Mouse (Mus musculus): ENCODE measurements around the gene Muc4.

GRCm38 (mm10) chr16:32750242-32751127 is 14.8 kb downstream of the Muc4 start:
- no peak for TF ChIP-seq POLR2A (IDR thresholded peaks at IDR 0.05; ENCODE audit: control insufficient read depth, extremely low read depth, insufficient read depth, low read length, poor library complexity)
- no peak for TF ChIP-seq CTCF (IDR thresholded peaks at IDR 0.05; ENCODE audit: borderline replicate concordance, control insufficient read depth, extremely low read depth, insufficient read depth, low read length, poor library complexity)

Measured in thymus, adult 2 months (tissue).